Mouse (Mus musculus): ENCODE measurements around the gene Kif24.

DNA sequence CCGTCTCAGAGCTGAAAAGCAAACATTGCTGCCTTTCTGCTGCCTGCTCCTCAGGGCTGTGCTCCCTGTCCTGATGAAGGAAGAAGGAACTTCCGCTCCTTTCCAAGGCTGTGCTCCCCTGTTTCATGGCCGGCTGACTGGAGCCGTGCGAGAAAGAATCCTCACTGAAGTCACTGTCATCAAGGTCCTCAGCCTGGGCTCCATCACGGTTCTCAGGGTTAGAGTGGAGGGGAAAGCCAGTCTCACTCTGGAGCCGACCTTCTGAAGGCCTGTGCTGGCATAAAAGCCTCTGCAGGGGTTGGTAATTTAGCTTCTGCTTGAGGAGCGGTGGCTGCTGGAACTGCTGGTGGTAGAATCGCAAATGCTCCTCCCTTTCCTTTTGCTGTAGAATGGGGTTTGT lies 70.0 kb downstream of the Kif24 start:
- TF ChIP-seq CTCF (conservative IDR thresholded peaks at IDR 0.05; ENCODE audit: insufficient read depth, insufficient read length, low read depth, low read length) (no peak), POLR2A (IDR thresholded peaks at IDR 0.05; ENCODE audit: low read depth, low read length) (no peak)
